Mouse (Mus musculus) stomach, embryonic 14.5 days (tissue): ENCODE measurements around the gene Tiam2. TPM values are rescaled to one million over a fixed set of nuclear protein-coding genes. Genes with fewer than 3 reads are reported as not detected.

Experiments used
- ATAC-seq: fragments of 200-750 bp; cut with Nextera tagmentation; 2 replicates; pipeline ENCODE4 v1.8.0; 2017; ENCODE audit warnings: low read depth, moderate TSS enrichment; ENCODE audit not compliant: insufficient number of reproducible peaks, insufficient read depth, low FRiP score
- H3K27ac ChIP-seq: fragments of 300-500 bp; sonication (generic); 2 replicates; pipeline ENCODE4 v1.5.1; 2014; ENCODE audit warnings: mild to moderate bottlenecking, low read length, moderate library complexity, mixed read lengths
- H3K27me3 ChIP-seq: fragments of 300-500 bp; sonication (generic); 2 replicates; pipeline ENCODE4 v1.6.1; 2014; ENCODE audit warnings: low read length, control low read depth, mixed read lengths; ENCODE audit not compliant: control insufficient read depth, insufficient read depth
- H3K36me3 ChIP-seq: fragments of 300-500 bp; sonication (generic); 2 replicates; pipeline ENCODE4 v1.6.1; 2014; ENCODE audit warnings: mild to moderate bottlenecking, control low read depth, low read length, moderate library complexity, mixed read lengths; ENCODE audit not compliant: control insufficient read depth, insufficient read depth
- H3K4me1 ChIP-seq: fragments of 300-500 bp; sonication (generic); 2 replicates; pipeline ENCODE4 v1.6.1; 2014; ENCODE audit warnings: low read length, control low read depth, mixed read lengths; ENCODE audit not compliant: control insufficient read depth, insufficient read depth
- H3K4me2 ChIP-seq: fragments of 300-500 bp; sonication (generic); replicated peaks from 2 replicates; pipeline ENCODE4 v1.6.1; 2014; ENCODE audit warnings: low read depth, low read length, control low read depth
- H3K4me3 ChIP-seq: fragments of 300-500 bp; sonication (generic); 2 replicates; pipeline ENCODE4 v1.5.1; 2014; ENCODE audit warnings: low read depth, low read length, control low read depth
- H3K9ac ChIP-seq: fragments of 300-500 bp; sonication (generic); replicated peaks from 2 replicates; pipeline ENCODE4 v1.6.1; 2014; ENCODE audit warnings: low read depth, mild to moderate bottlenecking, control low read depth, low read length, moderate library complexity, mixed read lengths
- H3K9me3 ChIP-seq: fragments of 300-500 bp; sonication (generic); 2 replicates; pipeline ENCODE4 v1.6.1; 2016; ENCODE audit warnings: low read depth, low read length, control low read depth; ENCODE audit not compliant: control insufficient read depth
- WGBS: fragments of 180-500 bp; shearing (Covaris S2); extraction: QIAGEN DNeasy Blood & Tissue Kit; methylation state at CpG from one replicate; pipeline ENCODE4 v1.1.7; 2014; 5-methylcytosine and 5-hydroxymethylcytosine counted together
- polyA plus RNA-seq: library from polyadenylated mRNA; unstranded; fragments of >200 nt; fragmentation: Nextera tagmentation; extraction: Ambion mirVana; gene quantifications from 2 replicates; pipeline ENCODE4 v1.2.1, GENCODE M21; 2014

Gene Tiam2
- polyA plus RNA-seq, 1 experiment from 2014 or later = 6.5 TPM

DNA sequence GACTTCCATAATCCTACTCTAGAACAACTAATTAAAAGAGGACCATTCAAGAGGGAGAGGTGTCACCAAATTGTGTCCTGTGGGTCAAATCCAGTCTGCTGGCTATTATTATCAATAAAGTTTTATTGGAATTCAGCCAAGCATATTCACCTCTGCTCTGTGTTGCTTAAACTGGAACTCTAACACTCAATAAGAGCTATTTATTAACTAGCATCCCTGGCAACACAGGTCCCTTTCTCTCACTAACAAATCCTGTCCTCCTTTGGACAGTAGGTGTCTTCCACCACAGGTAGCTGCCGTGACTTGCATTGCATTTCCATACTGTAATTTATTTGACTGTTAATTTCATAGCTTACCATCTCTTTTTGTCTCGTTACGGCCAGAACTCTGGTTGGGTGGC lies 169.7 kb downstream of the Tiam2 start:
- Histone ChIP-seq H3K9me3 (no peaks in the 10 kb centered on the region), H3K4me1 (no peaks in the 10 kb centered on the region), H3K4me3 (no peak overlapping the region), H3K4me2 (no peak overlapping the region), H3K27me3 (no peaks in the 10 kb centered on the region), H3K9ac (no peak overlapping the region), H3K27ac (no peak overlapping the region), H3K36me3 (no peaks in the 10 kb centered on the region)
- no peak for ATAC-seq
- 88% methylated on average over 3 of the region's 3 CpGs for WGBS

DNA sequence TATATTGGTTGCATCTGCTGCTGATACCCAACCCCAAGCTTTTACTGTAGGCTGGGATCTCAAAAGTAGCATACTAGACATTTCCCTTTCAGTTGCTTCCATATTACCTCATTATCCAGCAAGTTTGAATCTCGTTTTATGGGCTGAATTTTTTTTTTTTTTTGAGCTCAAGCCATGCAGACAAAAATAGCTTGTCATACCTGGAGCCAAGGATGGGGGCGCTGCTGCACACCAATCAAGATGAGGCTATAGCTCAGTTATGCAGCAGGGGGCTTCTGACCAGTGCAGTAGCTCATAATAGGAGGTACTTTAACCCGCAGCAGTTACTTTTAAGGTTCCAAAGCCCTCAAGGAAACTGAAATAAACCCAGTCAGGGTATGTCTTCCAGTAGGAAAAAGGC lies 171.7 kb downstream of the Tiam2 start:
- no peaks in the 10 kb centered on the region for H3K27me3 ChIP-seq
- no peaks in the 10 kb centered on the region for H3K9me3 ChIP-seq
- H3K4me2 ChIP-seq = no peak overlapping the region
- H3K36me3 ChIP-seq = no peaks in the 10 kb centered on the region
- H3K4me3 ChIP-seq = no peak overlapping the region
- H3K4me1 ChIP-seq = no peaks in the 10 kb centered on the region
- 29% methylated on average over 3 of the region's 3 CpGs for WGBS
- H3K9ac ChIP-seq = no peak overlapping the region
- H3K27ac ChIP-seq = no peak overlapping the region
- ATAC-seq = no peak

DNA sequence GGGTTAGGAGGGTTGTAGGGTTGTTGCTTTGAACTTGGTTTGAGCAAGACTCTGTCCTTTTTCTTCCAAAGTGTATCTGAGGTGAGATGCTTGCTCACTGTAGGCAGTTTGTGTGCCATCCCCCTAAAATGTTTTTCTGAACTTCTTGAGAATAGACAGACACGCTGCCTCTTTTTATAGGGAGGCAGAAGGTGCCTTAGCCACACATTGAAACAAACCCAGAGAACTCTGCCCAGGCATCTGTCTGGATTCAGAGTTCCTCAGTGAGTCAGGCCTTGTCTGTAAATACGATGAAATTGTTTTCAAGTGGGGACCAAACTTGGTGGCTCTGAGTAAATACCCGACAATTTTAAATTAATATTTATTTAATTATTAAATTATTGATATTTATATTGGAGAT lies 172.2 kb downstream of the Tiam2 start:
- ATAC-seq = no peak
- Histone ChIP-seq H3K4me1 (no peaks in the 10 kb centered on the region), H3K27me3 (no peaks in the 10 kb centered on the region), H3K36me3 (no peaks in the 10 kb centered on the region), H3K4me3 (no peak overlapping the region), H3K27ac (no peak overlapping the region), H3K9me3 (no peaks in the 10 kb centered on the region), H3K4me2 (no peak overlapping the region), H3K9ac (no peak overlapping the region)
- 91% methylated on average over 3 of the region's 3 CpGs for WGBS

DNA sequence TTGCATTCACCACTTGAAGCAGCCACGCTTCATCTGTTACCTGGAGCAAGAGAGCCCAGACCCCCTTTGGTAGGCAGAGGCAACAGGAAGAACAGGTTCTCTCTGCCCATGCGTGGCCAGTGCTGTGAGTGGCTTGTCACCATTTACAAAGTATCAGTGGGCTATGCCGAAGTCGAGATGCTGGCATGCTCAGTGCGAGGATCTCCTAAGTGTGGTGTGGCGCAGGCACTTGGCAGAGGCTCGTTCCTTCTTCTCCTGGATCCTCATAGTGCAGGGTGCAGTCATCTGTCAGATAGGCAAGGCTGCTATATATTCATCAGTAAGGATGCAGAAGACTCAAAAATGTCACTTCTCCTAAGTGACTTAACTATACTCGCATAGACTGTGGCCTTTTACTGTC lies 173.1 kb downstream of the Tiam2 start:
- Histone ChIP-seq H3K36me3 (no peaks in the 10 kb centered on the region), H3K27ac (no peak overlapping the region), H3K4me3 (no peak overlapping the region), H3K4me1 (no peaks in the 10 kb centered on the region), H3K9ac (no peak overlapping the region), H3K4me2 (no peak overlapping the region), H3K27me3 (no peaks in the 10 kb centered on the region), H3K9me3 (no peaks in the 10 kb centered on the region)
- ATAC-seq = no peak
- 89% methylated on average over 8 of the region's 8 CpGs for WGBS

DNA sequence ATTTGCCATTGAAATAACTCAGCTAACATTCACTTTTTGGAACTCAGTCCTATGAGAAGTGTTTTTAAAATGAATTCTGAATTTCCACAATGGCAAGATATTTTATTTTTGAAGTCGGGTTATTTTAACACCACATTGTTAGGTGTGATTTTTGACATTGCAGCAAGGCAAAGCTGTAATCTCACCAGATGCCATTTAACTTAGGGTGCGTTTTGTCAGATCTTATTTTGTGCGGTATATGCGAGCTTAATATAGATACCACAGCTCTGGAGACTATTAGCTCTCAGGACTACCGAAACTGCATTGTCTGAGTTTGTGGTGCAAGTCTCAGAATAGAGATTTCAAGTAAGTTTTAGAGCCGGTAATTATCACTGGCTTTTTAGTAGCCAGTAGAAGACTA lies 173.7 kb downstream of the Tiam2 start:
- 93% methylated on average over 6 of the region's 6 CpGs for WGBS
- Histone ChIP-seq H3K9ac (no peak overlapping the region), H3K27ac (no peak overlapping the region), H3K27me3 (no peaks in the 10 kb centered on the region), H3K4me3 (no peak overlapping the region), H3K4me2 (no peak overlapping the region), H3K36me3 (no peaks in the 10 kb centered on the region), H3K4me1 (no peaks in the 10 kb centered on the region), H3K9me3 (no peaks in the 10 kb centered on the region)
- ATAC-seq = no peak

DNA sequence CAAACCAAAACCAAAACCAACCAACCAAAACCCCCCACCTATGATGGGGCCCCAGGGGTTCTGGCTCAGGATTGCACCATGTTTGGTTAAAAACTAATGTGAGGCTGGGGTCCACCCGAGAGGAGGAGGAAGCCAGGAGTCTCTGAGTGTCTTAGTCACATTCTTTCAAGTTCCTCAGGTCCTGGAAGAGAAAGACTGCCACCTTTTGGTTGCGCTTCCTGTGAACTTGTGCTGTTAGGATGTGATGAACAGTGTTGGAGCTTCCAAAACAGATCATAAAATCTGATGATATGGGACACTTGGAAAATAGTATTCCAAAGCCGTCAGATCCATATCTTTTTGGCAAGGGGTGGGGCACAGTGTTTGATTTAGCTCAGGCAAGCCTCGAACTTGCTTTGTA lies 174.6 kb downstream of the Tiam2 start:
- no peak for ATAC-seq
- Histone ChIP-seq H3K36me3 (no peaks in the 10 kb centered on the region), H3K9ac (no peak overlapping the region), H3K27ac (no peak overlapping the region), H3K4me3 (no peak overlapping the region), H3K4me2 (no peak overlapping the region), H3K9me3 (no peaks in the 10 kb centered on the region), H3K4me1 (no peaks in the 10 kb centered on the region), H3K27me3 (no peaks in the 10 kb centered on the region)
- 71% methylated on average over 4 of the region's 4 CpGs for WGBS

DNA sequence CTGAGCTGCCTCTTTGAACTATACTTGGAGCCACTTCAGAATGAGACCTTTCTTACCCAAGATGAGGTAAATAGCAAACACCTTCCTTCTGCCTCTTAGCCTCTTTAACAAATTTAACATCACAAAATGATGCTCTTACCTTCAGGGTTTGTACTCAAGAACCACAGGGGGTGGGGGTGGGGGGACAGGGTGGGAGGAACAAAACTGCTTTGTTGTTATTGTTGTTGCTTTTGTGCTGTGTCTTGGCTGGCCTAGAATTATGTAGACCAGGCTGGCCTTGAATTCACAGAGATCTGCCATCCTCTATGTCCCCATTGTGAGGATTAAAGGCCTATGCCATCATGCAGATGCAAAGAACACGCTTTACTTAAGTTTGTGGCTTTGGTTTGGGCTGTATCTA lies 179.3 kb downstream of the Tiam2 start:
- H3K27ac ChIP-seq = no peak overlapping the region
- no peaks in the 10 kb centered on the region for H3K9me3 ChIP-seq
- 85% methylated on average over 1 of the region's 1 CpGs for WGBS
- no peak for ATAC-seq
- no peak overlapping the region for H3K4me2 ChIP-seq
- no peaks in the 10 kb centered on the region; the same call in 1 of the 2 replicates for H3K36me3 ChIP-seq
- H3K4me1 ChIP-seq = no peaks in the 10 kb centered on the region
- no peaks in the 10 kb centered on the region for H3K27me3 ChIP-seq
- no peak overlapping the region for H3K9ac ChIP-seq
- H3K4me3 ChIP-seq = no peak overlapping the region

DNA sequence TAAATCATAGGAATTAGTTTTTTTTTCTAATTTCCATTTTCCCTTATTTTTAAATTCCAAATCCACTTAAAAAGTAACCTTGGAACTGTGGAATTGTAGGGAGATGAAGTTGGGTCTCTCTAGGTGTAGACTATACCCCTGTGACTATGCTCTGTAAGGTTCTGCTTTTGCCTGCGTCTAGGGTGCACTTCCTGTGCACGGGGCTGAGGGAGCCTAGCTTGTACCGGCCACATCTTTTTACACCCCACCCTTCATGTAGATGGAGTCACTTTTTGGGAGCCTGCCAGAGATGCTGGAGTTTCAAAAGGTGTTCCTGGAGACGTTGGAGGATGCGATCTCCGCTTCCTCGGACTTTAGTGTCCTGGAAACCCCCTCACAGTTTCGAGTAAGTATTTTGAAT lies 180.1 kb downstream of the Tiam2 start:
- no peak overlapping the region for H3K9ac ChIP-seq
- H3K4me3 ChIP-seq = no peak overlapping the region
- H3K4me2 ChIP-seq = no peak overlapping the region
- WGBS = 83% methylated on average over 8 of the region's 8 CpGs
- no peak overlapping the region for H3K27ac ChIP-seq
- H3K27me3 ChIP-seq = no peaks in the 10 kb centered on the region
- no peaks in the 10 kb centered on the region for H3K9me3 ChIP-seq
- no peaks in the 10 kb centered on the region for H3K4me1 ChIP-seq
- no peaks in the 10 kb centered on the region; the same call in 1 of the 2 replicates for H3K36me3 ChIP-seq
- no peak for ATAC-seq

DNA sequence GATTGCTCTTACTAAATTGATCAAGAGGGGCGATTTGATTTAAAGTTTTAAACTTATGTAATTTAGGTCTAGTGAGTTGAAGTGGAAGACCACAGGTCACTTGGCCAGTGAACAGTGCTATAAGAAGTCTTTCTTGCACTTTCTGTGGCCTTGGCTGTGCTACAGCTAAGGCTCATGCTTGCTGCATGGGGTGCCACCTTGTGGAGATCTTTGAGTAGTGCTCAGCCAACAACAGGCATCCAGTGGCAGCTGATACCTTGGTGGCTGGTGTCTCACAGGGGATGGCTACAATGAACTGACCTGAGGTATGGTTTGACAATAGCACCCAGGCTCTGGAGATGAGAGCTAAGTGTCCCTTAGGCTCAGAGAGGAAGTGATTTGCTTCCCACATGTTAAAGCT lies 183.5 kb downstream of the Tiam2 start:
- Histone ChIP-seq H3K9me3 (no peaks in the 10 kb centered on the region), H3K27me3 (no peaks in the 10 kb centered on the region), H3K4me2 (no peak overlapping the region), H3K36me3 (no peaks in the 10 kb centered on the region; the same call in 1 of the 2 replicates), H3K4me3 (no peak overlapping the region), H3K4me1 (no peaks in the 10 kb centered on the region), H3K9ac (no peak overlapping the region), H3K27ac (no peak overlapping the region)
- peak; percentile 58; the same call in 1 of the 2 replicates for ATAC-seq
- WGBS = 17% methylated on average over 1 of the region's 1 CpGs
